Mouse (Mus musculus) small intestine, adult 2 months (tissue): ENCODE measurements around the gene Mtmr3.
"Not testable (repeated sequence)": the region's sequence is repeated elsewhere in the genome, so short reads cannot be mapped to it uniquely, and the experiment has no call there.

Source experiments
- CTCF ChIP-seq: fragments of 200-500 bp; IDR thresholded peaks from 2 replicates; pipeline ENCODE4 v1.5.1; 2012; ENCODE audit warnings: low read depth, mild to moderate bottlenecking, control low read depth, inconsistent platforms, low read length, moderate library complexity, mixed read lengths; ENCODE audit not compliant: insufficient replicate concordance, insufficient read length; ENCODE audit errors: extremely low read depth
- POLR2A ChIP-seq: fragments of 200-500 bp; IDR thresholded peaks from 2 replicates; pipeline ENCODE4 v1.6.1; 2012; ENCODE audit warnings: low read depth, mild to moderate bottlenecking, control low read depth, inconsistent platforms, low read length, moderate library complexity

DNA sequence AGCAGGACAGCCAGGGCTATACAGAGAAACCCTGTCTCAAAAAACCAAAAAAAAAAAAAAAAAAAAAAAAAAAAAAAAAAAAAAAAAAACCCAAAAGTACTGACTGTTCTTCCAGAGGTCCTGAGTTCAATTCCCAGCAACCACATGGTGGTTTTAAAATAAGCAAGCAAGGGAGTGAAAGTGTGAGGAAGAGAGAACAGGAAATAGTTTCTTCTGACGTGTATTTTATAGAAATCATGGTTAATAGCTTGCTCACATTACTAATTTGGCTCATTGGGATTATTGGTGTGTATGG is 50.1 kb downstream of the Mtmr3 start:
- TF ChIP-seq CTCF, POLR2A: not testable (repeated sequence)
